Mouse (Mus musculus) layer of hippocampus, adult 8-10 months (tissue): ENCODE measurements around the gene Stac3. TPM values are rescaled to one million over a fixed set of nuclear protein-coding genes. Genes with fewer than 3 reads are reported as not detected.
A peak's percentile ranks its signal among the peaks of the same experiment; 100 is the strongest.

Source experiments
- DNase-seq, 2 experiments: peaks; one replicate each; pipeline ENCODE4 v3.0.0; 2022; ENCODE audit warnings: low spot score in 2 of 2
- total RNA-seq, 4 experiments: library from RNA; stranded (reverse); gene quantifications; 2 replicates each; pipeline ENCODE4 v1.2.4; 2022

The Stac3 gene
- 1 to 10 TPM; 2.1 to 3.5 (median 2.8) TPM for total RNA-seq

DNA sequence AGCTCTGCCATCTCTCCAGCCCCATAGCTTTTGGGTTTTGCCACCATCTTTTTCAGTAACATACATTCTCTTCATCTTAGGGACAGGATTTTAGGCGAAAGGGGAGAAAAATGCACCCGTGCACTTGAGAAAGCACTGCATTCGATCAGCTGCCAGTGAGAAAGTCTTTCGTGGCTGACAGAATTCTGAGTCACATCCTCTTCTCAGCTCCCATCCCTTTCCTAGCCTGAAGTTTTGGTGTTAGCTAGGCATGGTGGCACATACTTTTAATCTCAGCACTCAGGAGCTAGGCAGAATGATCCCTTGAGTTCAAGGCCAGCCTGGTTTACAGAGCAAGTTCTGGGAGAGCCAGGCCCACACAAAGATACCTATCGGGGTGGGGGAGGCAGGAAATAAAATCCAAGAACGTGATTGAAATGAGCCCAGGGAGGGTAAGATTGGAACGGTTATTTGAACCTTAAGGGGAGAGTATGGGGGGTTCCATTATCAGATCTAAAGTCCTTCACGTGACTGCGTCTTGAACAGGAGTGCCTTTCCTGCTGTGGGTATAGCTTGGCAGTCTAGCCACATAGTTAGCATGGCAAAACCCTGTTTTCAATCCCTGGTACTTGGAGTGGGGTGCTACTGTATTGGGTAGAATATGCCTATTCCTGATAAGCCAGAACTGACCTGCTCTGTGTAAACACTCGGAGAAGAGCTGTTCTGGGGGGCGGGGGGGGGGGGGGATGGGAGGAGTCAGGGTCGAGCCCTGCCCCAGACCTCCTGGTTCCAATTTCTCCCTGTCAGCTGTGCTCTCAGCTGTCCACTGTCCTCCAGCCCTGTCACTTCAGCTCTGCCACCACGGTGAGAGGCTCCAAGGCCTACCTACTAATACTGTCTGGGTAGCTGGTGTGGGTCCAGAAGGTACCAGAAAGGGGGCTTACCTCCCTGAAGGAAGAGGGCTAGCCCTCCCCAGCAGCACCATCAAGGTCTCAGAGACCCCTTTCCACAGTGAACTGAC is at the start of gene Stac3:
Stac3 (plus strand) TSS at position 793 of the 1,000 bp plus-strand sequence.
- DNase-seq, result no peak

DNA sequence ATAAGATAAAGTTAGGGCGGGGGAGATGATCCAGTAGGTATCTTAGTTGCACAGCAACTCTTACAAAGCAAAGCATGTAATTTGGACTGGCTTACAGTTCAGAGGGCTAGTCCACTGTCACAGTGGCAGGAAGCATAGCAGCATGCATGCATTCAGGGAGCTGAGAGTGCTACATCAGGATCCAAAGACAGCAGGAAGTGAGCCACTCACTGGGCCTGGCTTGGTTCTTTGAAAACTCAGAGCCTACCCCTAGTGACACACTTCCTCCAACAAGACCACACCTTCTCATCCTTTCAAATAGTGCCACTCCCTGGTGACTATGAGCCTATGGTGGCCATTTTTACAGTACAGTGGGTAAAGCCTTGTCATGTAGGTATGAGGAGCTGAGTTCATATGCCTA is 47.8 kb upstream of the Stac3 start:
- DNase-seq, result no peak

DNA sequence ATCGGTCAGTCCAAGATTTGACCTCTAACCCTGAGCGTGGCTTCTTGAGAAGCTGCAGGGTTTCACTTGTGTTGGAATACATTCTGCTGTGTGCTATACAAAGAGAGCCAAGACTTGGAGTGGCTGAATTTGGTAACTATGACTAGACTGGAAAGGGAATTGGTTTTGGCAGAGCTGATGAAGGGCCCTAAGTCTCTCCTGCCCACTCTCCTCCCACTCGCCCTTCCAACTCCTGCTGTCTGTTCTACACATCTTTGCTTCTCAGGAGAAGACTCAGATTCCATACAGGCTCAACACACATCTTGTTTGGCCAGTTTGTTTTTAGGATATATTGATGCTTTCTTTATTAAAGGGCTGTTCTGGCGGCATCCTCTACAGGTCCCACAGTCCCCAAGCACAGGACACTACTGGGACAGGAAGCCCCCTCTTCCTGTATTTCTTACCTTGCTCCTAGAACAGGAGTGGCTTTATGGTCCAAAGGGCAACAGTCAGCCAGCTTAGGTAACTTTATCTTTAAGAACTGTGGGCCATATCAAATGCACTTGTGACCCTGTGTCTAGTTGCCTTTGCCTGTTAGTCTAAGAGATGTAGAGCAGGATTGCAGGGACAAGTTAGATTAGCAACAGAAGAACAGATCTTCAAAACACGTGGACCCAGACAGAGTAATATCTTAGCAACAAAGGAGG is 38.9 kb upstream of the Stac3 start:
- DNase-seq, result peak; percentile 31 to 37

DNA sequence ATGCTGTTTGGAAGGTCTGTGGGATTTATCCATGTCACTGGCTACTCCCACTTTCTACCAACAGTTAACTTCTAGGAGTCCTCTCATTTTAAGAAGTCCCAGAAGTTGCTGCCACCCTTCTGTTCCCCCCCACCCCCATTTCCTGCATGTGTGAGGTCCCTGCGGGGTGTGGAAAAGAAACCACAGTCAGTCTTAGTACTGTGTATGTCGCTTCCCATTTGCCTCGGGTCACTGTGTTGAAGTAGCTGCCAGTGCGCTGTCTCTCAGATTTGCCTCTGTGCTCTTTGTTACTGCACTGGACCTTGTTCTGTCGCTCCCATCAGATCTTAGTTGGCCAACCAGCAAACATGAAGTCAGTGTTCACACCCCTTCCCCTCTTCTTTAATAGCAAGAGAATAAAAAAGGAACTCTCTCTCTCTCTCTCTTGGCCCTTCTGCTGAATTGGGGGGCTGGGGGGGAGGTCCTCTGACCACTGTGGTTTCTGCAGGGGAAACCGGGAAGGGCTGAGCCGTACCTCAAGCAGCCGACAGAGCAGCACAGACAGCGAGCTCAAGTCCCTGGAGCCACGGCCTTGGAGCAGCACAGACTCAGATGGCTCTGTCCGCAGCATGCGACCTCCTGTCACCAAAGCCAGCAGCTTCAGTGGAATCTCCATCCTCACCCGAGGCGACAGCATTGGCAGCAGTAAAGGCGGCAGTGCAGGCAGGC is 30.1 kb upstream of the Stac3 start:
- DNase-seq, result no peak

DNA sequence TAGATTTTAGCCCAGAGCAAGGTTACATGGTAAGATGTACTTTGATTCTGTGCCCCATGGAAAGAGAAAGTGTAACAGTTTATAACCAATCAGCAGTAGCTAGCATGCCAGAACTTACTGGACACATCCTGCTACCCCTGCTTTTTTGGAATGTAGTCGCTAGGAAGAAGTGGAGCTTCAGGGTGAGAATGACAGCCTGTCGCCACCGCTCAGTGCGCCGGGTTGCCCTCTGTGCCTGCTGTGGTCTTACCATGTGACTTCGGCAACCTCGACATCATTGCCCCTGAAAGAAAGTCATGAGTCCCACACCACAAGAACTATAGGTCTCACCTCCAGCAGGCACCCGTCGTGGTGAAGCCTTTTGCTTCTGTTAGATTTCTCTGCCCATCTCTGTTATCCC is 28.8 kb upstream of the Stac3 start:
- DNase-seq, result no peak

DNA sequence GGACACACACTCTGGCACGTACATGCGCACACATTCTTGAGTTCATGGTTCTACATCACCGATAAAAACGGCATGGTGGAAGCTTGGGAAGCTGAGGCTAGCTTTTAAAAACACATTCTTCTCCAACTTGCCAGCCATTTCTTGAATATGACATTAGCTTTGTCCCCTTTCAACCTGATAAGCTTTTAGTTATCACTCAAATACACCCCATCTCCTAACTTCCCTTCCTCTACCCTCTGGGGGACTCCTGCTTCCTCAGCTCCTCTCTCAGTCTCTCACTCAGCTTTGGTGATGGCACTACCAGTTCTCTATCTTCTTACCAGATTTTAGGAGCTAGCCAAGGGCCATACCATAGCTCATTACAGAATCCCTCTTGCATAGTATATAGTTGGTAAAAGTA is 26.3 kb upstream of the Stac3 start:
- no peak for DNase-seq

DNA sequence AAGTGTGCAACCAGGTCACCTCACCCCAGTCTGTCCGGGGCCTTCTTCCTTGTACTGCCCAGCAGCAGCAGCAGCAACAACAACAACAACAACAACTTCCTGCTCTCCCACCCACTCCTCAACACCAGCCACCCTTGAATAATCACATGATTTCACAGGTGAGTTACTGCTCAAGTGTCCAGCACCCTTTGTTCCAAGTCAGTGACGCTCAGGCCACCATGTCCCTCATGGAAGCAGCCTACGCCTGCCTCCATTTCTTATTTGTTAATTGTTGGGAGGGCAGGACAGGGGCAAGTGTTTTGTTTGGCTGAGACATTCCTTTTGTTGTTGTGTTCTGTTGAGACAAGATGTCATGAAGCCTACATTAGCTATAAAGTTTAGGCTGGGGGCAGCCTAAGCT is 24.9 kb upstream of the Stac3 start:
- no peak for DNase-seq

DNA sequence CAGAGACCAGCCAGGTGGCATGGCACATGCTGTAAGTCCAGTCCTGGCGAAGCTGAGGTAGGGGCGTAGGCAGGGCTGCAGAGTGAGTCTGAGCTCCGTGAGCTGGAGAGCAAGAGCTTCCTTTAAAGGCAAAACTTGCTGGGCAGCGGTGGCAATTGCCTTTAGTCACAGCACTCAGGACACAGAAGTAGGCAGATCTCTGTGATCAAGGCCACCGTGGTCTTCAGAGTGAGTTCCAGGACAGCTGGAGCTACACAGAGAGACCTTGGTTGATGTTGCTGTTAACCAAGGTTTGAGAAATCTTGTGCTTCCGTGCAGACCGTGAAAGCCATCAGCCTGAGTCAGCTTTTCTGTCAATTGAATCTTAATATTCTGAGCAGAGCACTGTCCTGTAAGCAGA is 24.2 kb upstream of the Stac3 start:
- no peak for DNase-seq

DNA sequence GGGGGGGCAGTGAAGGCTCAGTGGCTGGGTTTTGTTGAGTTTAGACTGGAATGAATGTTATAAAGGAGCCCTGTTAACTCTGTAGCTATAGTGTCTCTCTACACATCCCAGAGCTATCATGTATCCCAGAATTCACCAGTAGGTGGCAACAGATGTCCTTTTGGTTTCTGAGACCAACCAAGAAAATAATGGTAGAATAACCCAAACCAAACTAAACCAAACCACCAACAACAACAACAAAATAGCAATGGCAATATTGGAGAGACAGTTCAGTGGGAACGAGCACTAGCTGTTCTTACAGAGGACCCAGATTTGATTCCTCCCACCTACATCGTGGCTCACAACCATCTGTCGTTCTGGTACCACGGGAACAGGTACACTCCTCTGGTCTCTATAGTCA is 22.4 kb upstream of the Stac3 start:
- DNase-seq, result no peak

DNA sequence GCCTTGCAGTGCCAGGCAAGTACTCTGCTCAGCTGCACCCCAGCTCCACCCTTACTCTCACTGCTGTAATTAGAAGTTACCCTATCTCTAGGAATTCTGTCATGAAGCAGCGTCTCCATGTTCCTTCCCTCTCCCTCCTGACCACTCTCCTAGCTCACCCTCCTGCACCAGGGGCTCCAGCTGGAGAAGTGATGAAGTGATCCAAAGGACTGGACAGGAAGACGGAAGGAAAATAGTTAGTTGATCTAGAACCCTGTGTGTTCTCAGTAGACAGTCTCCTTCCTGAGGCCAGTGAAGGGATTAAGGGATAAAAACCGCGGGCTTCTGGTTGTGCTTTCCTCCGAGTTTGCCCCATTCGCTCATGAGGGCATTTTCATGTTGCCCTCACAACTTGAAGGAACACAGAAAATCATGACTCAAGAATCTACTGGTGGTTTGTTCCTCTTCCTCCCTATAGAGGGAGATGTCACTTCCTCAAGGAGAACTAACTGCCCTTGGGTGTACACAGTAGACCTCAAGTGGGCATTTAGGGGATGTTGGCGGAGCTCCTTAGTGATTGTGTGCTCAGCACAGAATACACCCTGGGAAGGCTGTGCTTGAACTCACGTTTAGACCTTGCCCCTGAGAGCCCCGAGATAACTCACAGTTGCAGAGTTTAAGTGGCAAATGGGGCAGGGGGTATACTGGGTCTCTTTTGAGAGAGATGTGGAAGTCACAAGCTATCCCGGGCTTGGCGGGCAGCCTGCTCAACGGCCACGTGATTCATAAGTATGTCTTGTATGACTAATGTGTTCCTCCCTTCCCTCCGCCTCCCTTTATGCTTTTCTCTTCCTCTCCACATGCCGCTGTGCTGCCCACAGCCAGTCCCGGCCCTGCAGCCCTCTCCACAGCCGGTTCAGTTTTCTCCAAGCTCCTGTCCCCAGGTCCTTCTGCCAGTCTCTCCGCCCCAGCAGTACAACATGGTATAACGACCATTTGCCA is 20.4 kb upstream of the Stac3 start:
- peak; percentile 66 to 68 for DNase-seq

DNA sequence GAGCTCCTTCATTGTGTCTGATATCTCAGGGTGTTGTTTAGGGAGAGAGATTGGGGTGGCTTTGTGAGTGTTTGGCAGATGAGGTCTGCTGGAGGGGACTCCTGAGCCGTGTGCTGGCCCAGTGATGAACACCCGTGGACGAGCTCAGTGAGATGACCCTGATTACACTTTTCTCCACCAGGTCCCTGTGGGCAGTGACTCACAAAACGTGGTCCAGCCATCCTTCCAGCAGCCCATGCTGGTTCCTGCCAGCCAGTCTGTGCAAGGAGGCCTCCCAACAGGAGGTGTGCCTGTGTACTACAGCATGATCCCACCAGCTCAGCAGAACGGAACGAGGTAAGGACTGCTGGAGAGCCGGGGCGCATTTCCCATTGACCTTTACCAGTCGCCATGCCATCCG is 16.3 kb upstream of the Stac3 start:
- DNase-seq, result no peak

DNA sequence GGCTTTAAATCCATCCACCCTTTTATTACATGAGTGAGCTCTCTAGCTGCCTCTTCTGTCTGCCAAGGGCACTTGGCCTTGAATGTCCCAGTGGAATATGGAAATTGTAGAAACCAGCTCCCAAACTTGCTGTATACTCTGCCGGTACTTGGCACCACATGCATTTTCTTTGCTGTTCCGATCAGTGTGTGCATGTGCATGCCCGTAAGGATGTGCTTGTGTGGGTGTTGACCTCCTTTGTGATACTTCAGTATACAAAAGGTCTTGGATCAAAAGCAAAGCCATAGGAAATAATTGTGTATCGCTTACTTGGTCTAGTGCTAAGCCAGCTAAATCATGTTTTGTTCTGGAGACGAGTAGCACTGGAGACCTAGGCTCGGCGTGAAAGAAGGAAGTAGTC is 12.6 kb upstream of the Stac3 start:
- DNase-seq, result no peak

DNA sequence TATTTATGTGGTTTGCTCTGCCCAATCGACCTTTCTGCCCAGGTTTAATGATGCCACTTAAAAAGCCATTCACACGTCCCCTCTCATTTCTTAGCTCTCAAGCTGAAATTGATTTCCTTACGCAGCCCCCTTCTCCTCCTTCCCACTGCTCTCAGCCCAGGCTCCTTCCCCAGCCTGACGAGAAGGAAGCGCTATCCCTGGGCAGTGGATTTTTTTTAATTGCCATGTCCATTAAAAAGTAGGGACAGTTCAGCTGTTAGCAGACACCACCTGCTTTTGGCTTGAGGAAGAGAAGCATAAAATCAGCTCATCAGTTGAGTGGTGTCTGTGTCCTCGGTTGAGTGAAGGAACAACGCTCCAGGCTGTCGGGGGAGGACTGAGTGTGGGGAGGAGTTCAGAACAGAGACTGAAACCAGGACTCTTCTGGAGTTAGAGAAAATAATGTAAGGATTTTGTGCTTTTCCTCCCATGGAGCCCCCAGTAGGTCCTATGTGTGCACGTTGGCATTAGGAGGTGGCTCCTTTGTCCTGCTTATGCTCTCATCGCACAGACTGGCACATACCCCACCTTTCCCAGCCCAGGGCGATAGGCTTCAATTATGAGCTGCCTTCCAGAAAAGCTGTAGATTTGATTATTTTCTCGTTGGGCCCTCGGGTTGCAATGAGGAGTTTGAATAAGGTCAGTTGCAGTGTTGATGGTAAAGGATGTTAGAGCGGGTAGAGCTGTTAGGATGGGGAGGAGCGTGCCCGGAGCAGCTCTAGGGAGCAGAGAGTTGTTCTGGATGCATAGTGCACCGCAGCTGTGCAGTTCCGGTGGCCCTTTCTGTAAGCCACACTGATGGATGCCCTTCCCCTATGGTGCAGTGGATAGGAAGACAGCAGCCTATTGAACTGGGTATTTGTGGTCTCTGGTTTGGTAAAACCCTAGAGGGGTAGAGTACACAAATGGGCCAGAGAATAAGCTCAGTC is 11.0 kb upstream of the Stac3 start:
- DNase-seq, result no peak

DNA sequence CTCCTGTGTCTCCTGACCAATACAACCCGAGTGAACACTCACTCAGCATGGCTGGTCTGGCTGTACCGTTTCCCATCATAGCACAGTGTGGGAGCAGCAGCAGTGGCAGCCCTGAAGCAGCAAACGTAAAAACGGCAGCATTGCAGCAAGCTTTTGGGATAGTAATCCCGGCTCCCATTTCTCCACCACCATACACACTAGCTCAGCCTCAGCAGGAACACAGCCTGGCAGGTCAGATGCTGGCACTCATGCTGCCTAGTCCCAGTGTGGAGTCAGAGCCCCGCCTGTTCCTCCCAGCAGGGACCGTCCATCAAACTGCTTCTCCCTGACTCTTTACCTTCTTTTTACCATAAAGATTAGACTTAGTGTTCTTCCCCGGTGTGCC is 10.4 kb upstream of the Stac3 start:
- no peak for DNase-seq

DNA sequence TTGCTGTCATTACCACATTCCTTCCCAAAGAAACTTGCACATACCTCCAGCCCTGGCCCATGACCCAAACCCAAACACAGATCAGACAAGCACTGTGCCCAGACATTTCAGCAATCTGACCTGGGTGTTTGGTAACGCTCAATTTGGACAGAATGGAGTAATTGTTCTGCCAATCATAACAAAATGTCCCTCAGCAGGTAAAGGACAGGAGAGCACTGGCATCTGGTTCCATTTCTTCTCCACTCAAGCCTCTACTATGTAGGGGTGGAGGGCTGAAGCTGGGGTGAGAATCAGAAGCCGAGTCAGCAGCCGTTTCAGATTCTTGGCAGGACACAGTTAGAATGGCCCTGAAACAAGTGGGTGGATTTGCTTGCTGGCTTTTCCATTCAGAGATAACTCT is 9.4 kb upstream of the Stac3 start:
- DNase-seq, result no peak

DNA sequence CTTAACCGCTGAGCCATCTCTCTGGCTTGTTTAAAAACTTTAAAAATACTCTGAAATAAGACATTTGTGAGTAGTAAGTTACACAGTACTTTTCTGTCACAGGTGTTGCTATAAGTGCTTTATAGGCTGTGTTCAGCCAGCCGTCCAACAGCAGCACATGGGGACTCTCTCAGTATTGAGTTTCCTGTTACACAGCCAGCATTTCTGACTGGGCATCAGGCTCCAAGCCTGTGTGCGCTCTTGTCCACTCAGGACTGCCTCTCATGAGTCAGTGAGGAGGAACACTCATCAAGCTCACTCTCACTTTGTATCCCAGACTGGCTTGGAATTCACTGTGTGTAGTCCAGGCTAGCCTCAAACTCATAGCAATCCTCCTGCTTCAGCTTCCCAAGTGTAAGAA is 5.3 kb upstream of the Stac3 start:
- DNase-seq, result no peak

DNA sequence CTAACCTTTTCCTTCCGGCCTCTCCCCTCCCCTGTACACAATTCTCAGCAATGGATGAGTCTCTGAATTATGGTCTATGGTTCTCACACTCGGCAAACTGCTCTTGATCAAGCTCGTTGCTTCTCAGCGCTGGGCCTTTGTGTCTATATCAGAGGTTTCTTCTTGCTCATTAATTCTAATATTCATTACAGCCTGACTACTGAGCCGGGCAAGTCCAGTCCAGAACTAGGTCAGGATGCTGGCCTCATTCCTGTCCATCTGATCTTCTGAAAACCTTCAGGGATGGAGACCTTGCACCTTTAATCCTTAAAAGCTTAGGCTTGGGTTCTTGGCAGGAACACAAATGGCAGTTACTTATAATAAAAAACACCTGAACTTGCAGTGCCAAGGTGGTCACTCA is 2.0 kb upstream of the Stac3 start:
- no peak for DNase-seq

DNA sequence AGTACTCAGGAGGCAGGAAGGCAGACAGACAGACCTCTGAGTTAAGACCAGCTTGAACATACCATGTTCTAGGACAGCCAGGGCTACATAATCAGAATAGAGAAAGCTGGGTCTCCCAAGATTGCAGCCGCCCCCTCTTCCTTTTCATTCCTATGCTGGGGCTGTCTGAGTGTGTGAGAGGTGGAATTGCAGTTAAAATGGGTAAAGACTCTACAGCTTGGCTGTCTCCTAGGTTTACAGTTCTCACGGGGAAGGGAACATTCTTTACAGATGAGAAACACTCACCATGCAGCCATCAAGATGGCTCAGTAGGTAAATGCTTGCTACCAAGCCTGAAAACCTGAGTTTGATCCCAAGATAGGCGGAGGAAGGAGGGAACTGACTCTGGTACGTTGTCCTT is 1.4 kb upstream of the Stac3 start:
- no peak for DNase-seq

DNA sequence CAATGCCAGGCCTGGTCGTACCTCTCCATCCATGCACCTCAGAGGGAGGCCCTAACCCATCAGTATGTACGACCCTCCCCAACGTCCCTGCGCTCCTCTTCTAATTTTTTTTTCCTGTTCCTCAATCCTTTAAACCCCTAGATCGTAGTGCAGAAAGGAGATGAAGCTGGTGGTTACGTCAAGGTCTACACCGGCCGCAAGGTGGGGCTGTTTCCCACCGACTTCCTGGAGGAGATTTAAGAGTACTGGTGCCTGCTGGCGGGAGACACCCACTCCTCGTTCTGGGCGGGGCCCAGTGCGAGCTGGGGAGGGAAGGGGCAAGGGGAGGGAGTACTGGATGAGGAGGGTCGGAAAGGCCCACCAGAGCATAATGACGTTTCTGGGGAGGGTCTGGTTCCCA is 6.8 kb downstream of the Stac3 start:
- DNase-seq, result peak in 1 of 2 experiments; percentile 71
